Mouse (Mus musculus): ENCODE results near the gene Clspn. TPM values are rescaled to one million over a fixed set of nuclear protein-coding genes. Genes with fewer than 3 reads are reported as not detected.
"Not testable (repeated sequence)": the region's sequence is repeated elsewhere in the genome, so short reads cannot be mapped to it uniquely, and the experiment has no call there.

Gene Clspn
- total and polyA plus RNA-seq, 2 experiments: 0.15 to 0.28 TPM

DNA sequence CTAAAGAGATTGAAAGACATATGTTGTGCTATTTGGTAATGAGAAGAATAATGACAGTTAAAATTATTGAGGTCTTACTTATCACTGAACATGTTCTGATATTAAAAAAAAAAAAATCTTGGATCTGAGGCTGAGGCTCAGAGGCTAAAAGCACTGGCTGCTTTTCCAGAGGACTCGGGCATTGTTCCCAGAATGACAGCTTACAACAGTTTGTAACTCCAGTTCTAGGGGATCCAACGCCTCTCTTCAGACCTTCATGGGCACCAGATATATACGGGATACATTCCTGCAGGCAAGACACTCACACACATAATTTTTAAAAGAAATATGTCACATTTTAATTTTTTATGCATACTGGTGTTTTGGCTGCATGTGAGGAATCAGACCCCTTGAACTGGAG, 30.6 kb upstream of the Clspn start:
- H3K79me2 ChIP-seq (ENCODE audit: control insufficient read depth, insufficient read depth, low read length): no peaks in the 10 kb centered on the region
- no peaks in the 10 kb centered on the region for H3K4me1 ChIP-seq (ENCODE audit: control insufficient read depth, insufficient read depth, low read length)
- whole genome bisulfite sequencing: 93% methylated on average over 3 of the region's 3 CpGs
- no peak for DNase-seq (ENCODE audit: extremely low read depth, low read depth, low spot score)
- H3K36me3 ChIP-seq (ENCODE audit: control insufficient read depth, insufficient read depth, low read length): peaks cover 2% of the 10 kb centered on the region; the same call in 1 of the 2 replicates
- TF ChIP-seq CTCF (IDR thresholded peaks at IDR 0.05; ENCODE audit: low read depth, low read length): no peak
- no peak for TF ChIP-seq POLR2A (IDR thresholded peaks at IDR 0.05; ENCODE audit: extremely low read depth, insufficient read depth, low read length)
- no peak overlapping the region for H3K9ac ChIP-seq (ENCODE audit: low read depth, low read length)
- no peaks in the 10 kb centered on the region for H3K27me3 ChIP-seq (ENCODE audit: control insufficient read depth, insufficient read depth, low read length)
- no peak overlapping the region for H3K27ac ChIP-seq (replicated peaks; ENCODE audit: insufficient read depth, low read depth, low read length)
- H3K4me3 ChIP-seq (ENCODE audit: insufficient read depth, low read depth, low read length): no peak overlapping the region

GRCm38 (mm10) chr4:126526828-126527227, 29.9 kb upstream of the Clspn start:
- peaks cover 2% of the 10 kb centered on the region; the same call in 1 of the 2 replicates for H3K36me3 ChIP-seq (ENCODE audit: control insufficient read depth, insufficient read depth, low read length)
- TF ChIP-seq CTCF (IDR thresholded peaks at IDR 0.05; ENCODE audit: low read depth, low read length) (no peak), POLR2A (IDR thresholded peaks at IDR 0.05; ENCODE audit: extremely low read depth, insufficient read depth, low read length) (no peak)

DNA sequence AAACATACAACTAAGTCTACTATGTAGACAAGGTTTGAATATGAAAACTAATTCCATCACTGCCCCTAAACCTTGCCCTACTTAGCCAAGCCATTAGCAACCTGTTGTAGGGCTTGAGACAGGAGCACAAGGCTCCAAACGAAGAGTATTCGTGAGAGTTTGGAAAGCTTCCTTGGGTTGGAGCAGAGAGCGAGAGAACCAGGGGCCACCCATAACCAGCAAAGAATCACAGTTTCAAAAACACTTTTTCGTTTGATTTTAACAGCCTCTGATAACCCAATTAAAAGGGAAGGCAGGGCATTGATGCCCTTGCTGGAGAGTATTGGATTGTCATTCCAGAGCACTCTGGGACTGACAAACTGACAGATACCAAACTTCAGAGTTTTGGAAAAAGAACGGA, 24.4 kb upstream of the Clspn start:
- no peak for DNase-seq (ENCODE audit: extremely low read depth, low read depth, low spot score)
- Histone ChIP-seq H3K79me2 (ENCODE audit: control insufficient read depth, insufficient read depth, low read length) (no peaks in the 10 kb centered on the region), H3K27ac (replicated peaks; ENCODE audit: insufficient read depth, low read depth, low read length) (no peak overlapping the region), H3K4me3 (ENCODE audit: insufficient read depth, low read depth, low read length) (peak overlapping the region; percentile 93), H3K36me3 (ENCODE audit: control insufficient read depth, insufficient read depth, low read length) (no peaks in the 10 kb centered on the region), H3K4me1 (ENCODE audit: control insufficient read depth, insufficient read depth, low read length) (peaks cover 4% of the 10 kb centered on the region), H3K27me3 (ENCODE audit: control insufficient read depth, insufficient read depth, low read length) (no peaks in the 10 kb centered on the region), H3K9ac (ENCODE audit: low read depth, low read length) (peak overlapping the region; percentile 88)
- TF ChIP-seq CTCF (IDR thresholded peaks at IDR 0.05; ENCODE audit: low read depth, low read length): no peak
- no peak for TF ChIP-seq POLR2A (IDR thresholded peaks at IDR 0.05; ENCODE audit: extremely low read depth, insufficient read depth, low read length)
- whole genome bisulfite sequencing: 37% methylated on average over 5 of the region's 5 CpGs

More at GRCm38 (mm10) chr4:126526828-126527227, 29.9 kb upstream of the Clspn start:
- Histone ChIP-seq H3K27ac (replicated peaks; ENCODE audit: insufficient read depth, low read depth, low read length) (no peak overlapping the region), H3K9ac (ENCODE audit: low read depth, low read length) (no peak overlapping the region), H3K27me3 (ENCODE audit: control insufficient read depth, insufficient read depth, low read length) (no peaks in the 10 kb centered on the region), H3K79me2 (ENCODE audit: control insufficient read depth, insufficient read depth, low read length) (no peaks in the 10 kb centered on the region), H3K4me3 (ENCODE audit: insufficient read depth, low read depth, low read length) (no peak overlapping the region), H3K4me1 (ENCODE audit: control insufficient read depth, insufficient read depth, low read length) (no peaks in the 10 kb centered on the region; the same call in 1 of the 2 replicates)
- DNase-seq (ENCODE audit: extremely low read depth, low read depth, low spot score): no peak
- WGBS: 94% methylated on average over 5 of the region's 5 CpGs

DNA sequence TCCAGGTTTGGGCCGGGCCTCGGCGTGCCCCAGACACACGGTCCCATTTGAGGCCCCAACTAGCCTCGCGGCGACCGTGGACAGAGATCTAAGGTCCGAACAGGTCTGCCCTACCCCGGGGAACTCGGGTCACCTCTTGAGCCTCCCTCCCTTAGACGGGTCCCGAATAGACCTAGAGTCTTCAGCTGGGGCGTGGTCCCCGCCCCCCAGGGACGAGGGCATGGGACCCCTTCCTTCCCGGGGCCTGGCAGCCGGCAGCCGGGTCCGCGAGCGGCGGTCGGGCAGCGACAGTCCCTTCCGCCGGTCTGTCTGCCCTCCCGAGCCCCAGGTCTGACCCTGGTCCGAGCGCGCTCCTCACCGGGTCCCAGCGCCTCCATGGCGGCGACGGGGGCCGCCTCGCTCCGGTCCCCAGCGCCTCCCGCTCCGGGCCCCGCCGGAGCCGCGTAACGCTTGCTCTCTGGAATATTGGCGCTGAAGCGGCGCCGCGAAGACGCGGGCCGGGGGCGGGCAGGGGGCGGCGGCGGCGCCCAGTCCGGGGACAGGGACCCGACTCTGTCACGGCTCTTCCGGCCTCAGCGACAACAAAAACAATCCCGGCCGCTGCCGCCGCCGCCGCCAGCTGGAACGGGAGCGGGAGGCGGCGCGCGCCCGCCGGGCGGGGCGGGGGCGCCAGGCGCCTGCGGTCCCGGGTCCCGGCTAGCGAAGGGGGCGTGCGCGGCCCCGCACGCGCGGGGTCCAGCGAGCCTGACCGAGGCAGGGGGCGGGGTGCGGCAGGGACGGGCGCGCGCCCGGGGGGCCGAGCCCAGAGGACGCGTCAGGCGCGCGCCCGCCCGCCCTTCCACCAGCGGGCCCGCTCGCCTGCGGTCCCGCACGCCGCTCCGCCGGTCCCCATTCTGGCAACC, 23.7 kb upstream of the Clspn start, which contains the start of gene Ago4:
Gene Ago4, minus strand, starts transcription at position 646 of the 902 bp plus-strand sequence.
- WGBS: 1% methylated on average over 74 of the region's 120 CpGs
- peak; percentile 24 for DNase-seq (ENCODE audit: extremely low read depth, low read depth, low spot score)

GRCm38 (mm10) chr4:126533729-126534070, 23.0 kb upstream of the Clspn start:
- no peaks in the 10 kb centered on the region for H3K27me3 ChIP-seq (ENCODE audit: control insufficient read depth, insufficient read depth, low read length)

More for the DNA sequence above, 23.7 kb upstream of the Clspn start, which contains the start of gene Ago4:
- Histone ChIP-seq H3K9ac (ENCODE audit: low read depth, low read length) (peak within 1 kb of the TSS; percentile 88), H3K36me3 (ENCODE audit: control insufficient read depth, insufficient read depth, low read length) (no peaks in the 10 kb centered on the region), H3K27me3 (ENCODE audit: control insufficient read depth, insufficient read depth, low read length) (no peaks in the 10 kb centered on the region), H3K4me1 (ENCODE audit: control insufficient read depth, insufficient read depth, low read length) (peaks cover 4% of the 10 kb centered on the region), H3K27ac (replicated peaks; ENCODE audit: insufficient read depth, low read depth, low read length) (no peak within 1 kb of the TSS), H3K79me2 (ENCODE audit: control insufficient read depth, insufficient read depth, low read length) (no peaks in the 10 kb centered on the region), H3K4me3 (ENCODE audit: insufficient read depth, low read depth, low read length) (peak within 1 kb of the TSS; percentile 93)
- TF ChIP-seq POLR2A (IDR thresholded peaks at IDR 0.05; ENCODE audit: extremely low read depth, insufficient read depth, low read length) (no peak), CTCF (IDR thresholded peaks at IDR 0.05; ENCODE audit: low read depth, low read length) (no peak)

GRCm38 (mm10) chr4:126535631-126536030, 21.1 kb upstream of the Clspn start:
- H3K9ac ChIP-seq (ENCODE audit: low read depth, low read length); DNase-seq (ENCODE audit: extremely low read depth, low read depth, low spot score); H3K4me1 ChIP-seq (ENCODE audit: control insufficient read depth, insufficient read depth, low read length); H3K36me3 ChIP-seq (ENCODE audit: control insufficient read depth, insufficient read depth, low read length); H3K79me2 ChIP-seq (ENCODE audit: control insufficient read depth, insufficient read depth, low read length); H3K27me3 ChIP-seq (ENCODE audit: control insufficient read depth, insufficient read depth, low read length); H3K27ac ChIP-seq (replicated peaks; ENCODE audit: insufficient read depth, low read depth, low read length); H3K4me3 ChIP-seq (ENCODE audit: insufficient read depth, low read depth, low read length): not testable (repeated sequence)
- 97% methylated on average over 7 of the region's 7 CpGs for WGBS

More at GRCm38 (mm10) chr4:126533729-126534070, 23.0 kb upstream of the Clspn start:
- TF ChIP-seq POLR2A (IDR thresholded peaks at IDR 0.05; ENCODE audit: extremely low read depth, insufficient read depth, low read length) (no peak), CTCF (IDR thresholded peaks at IDR 0.05; ENCODE audit: low read depth, low read length) (no peak)
- no peak overlapping the region for H3K27ac ChIP-seq (replicated peaks; ENCODE audit: insufficient read depth, low read depth, low read length)
- H3K4me3 ChIP-seq (ENCODE audit: insufficient read depth, low read depth, low read length): peak overlapping the region; percentile 93
- H3K9ac ChIP-seq (ENCODE audit: low read depth, low read length): peak overlapping the region; percentile 88
- peaks cover 4% of the 10 kb centered on the region for H3K4me1 ChIP-seq (ENCODE audit: control insufficient read depth, insufficient read depth, low read length)
- WGBS: 22% methylated on average over 7 of the region's 7 CpGs
- no peaks in the 10 kb centered on the region for H3K36me3 ChIP-seq (ENCODE audit: control insufficient read depth, insufficient read depth, low read length)
- peak; percentile 19 for DNase-seq (ENCODE audit: extremely low read depth, low read depth, low spot score)
- H3K79me2 ChIP-seq (ENCODE audit: control insufficient read depth, insufficient read depth, low read length): no peaks in the 10 kb centered on the region

Measured in liver, adult 2 months (tissue).